Mouse (Mus musculus) c-Kit-positive CD71-positive TER-119-positive erythroid progenitor cells, embryonic 14.5 days (primary cell): ENCODE measurements around the gene Kctd4.

Experiments
- DNase-seq: peaks from one replicate; pipeline ENCODE4 v3.0.0-alpha.2; 2013; ENCODE audit warnings: low spot score

The Kctd4 gene

DNA sequence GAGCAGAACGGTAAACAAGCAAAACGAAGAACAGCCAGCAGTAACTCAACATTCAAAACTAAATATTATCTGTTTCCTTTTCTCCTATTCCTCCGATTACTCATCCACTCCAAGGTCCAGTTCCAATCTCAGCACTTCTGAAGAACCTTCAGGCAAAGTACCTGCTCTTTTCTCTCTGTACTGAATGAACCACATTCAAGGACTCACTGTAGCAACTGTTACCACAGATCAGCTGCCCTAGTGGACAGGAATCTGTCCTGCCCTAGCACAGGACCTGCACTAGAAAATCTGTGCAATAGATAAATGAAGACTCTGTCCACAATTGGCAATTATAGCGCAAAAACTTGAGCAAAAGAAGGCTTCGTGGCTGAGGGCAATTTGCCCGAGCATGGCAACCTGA, 36.1 kb downstream of the Kctd4 start:
- no peak for DNase-seq

- DNase-seq, result no peak
Observed at GRCm38 (mm10) chr14:75992371-75992770, 37.6 kb downstream of the Kctd4 start.

- DNase-seq, result no peak
Observed at GRCm38 (mm10) chr14:75998082-75998481, 43.3 kb downstream of the Kctd4 start.

DNA sequence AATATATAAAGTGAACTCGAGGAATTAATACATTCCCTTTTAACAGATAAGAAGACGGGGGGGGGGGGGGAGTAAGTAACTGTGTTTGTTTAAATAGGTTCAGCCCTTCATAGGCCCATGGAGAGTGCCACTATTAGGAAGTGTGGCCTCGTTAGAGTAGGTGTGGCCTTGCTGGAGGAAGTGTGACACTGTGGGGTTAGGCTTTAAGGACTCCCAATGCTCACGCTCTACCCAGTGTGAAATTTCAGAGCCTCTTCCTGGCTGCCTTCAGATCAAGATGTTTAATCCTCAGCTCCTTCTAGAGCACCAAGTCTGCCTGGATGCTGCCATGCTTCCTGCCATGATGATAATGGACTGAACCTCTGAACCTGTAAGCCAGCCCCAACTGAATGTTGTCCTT, 47.0 kb downstream of the Kctd4 start:
- no peak for DNase-seq

- DNase-seq, result no peak
Observed at GRCm38 (mm10) chr14:76005011-76005410, 50.2 kb downstream of the Kctd4 start.

DNA sequence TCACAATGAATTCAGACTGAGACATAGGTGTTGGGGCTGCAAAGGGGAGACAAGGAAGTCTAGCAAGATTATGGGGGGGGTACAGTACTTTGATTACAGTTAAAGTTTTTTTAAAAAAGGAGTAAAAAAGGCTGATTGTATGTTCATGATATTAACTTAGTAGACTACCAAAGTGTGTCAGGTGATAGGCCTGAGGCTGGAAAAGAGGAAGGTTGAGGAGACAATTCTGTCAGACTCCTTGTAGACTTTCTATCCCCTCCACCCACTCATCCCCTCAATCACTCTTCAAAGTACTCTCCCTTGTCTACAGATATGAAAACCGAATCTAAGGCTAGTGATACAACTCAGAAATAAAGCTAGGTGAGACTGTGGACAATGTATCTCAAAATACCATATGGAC, 53.4 kb downstream of the Kctd4 start:
- DNase-seq, result no peak

DNA sequence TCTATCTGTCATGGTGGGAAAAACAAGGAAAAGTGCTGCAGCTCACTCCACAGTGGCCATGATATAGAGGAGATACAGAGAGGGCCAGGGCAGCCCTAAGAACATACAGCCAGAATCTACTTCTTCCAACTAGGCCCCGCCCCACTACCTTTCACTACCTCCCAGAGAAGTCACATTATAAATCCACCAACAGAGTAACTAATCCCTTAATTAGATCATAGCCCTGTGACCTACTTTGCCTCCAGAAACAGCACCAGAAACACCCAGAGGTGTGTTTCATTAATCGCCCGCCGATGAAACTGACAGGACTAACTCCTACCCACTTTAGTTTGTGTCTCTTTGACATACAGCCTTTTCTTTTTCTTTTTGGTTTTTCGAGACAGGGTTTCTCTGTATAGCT, 54.4 kb downstream of the Kctd4 start:
- peak; percentile 37 for DNase-seq

DNA sequence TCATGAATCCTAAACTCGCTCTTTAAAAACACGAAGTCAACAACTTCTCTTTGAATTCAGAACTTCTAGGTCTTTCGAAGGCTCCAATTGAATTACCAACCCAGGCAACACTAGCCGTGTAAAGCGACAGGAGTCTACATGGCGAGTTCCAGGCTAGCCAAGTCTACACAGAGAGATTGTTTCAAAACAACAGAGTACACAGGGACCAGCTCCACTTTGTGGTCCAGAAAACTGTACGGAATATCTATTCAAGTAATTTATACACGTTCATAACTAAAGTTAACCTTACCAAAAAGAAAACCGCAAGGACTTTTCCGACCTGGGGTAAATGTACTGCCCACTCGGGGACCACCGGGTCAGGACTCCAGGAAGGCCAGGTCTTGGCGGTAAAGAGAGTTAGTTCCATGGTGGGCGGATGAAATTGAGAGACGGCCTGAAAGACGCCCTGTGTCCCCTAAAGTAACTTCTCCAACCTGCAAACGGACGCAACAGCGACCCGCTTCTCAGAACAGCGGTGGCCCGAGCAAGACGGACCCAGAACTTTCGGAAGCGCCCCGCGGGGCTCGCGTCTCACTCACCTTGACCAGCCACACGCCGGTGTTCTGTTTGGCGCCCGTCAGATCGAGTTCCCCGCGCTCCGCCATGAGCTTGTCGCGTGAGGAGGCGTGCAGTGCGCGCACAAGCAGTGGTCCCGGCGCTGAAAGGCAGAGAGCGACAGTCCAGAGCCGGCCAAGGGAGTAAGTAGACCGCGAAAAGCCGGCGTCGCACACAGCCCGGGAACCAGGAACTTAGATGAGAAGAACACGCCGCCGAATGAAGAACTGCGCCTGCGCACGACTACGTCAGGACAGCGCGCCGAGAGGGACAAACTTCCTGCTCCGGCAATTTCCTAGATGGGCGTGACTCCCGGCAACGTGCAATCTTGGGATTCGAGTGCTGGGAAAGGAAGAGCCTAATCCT, 55.6 kb downstream of the Kctd4 start, which contains the start of gene Gtf2f2:
Gtf2f2 (minus strand) TSS at position 764 of the 960 bp plus-strand sequence.
- DNase-seq, result peak; percentile 90

DNA sequence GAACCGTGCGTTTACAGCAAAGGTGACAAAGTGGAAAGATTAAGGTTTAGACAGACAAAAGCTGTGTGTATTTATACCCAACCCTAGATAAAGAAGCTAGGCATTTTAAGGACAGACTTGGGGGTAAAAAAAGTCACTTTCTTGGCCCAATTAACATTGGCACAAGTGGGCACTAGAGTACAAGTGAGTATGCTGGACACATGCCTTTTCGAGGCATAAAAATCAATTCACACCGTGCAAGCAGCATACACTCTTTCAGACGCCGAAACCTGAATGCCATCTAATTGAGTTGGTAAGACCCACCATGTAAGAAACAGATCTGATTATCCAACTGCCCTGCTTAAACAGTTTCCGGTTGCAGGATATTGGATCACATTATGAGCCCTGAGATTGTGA, 56.3 kb downstream of the Kctd4 start:
- no peak for DNase-seq

DNA sequence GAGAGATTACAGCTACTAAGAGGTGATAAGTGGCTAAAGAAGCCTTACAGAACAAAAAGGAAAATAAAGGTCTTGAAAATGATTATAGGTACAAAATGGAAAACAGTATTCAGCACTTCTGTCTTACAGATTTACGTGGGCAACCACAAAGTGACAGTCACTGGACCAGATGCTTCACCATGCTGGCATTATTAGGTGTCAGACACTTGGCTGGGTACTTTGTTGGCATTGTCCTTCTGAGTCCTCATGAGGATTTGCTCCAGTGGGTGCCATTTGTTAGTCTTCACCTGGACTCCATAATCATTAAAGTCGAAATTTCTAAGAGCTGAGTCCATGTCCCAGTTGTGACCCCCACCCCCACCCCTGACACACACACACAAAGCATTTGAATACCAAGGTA, 59.5 kb downstream of the Kctd4 start:
- no peak for DNase-seq
